Mouse (Mus musculus): ENCODE results near the gene Fam184b. TPM values are rescaled to one million over a fixed set of nuclear protein-coding genes. Genes with fewer than 3 reads are reported as not detected.

The Fam184b gene
- polyA plus RNA-seq, 1 experiment from 2014 or later = 2.1 TPM

DNA sequence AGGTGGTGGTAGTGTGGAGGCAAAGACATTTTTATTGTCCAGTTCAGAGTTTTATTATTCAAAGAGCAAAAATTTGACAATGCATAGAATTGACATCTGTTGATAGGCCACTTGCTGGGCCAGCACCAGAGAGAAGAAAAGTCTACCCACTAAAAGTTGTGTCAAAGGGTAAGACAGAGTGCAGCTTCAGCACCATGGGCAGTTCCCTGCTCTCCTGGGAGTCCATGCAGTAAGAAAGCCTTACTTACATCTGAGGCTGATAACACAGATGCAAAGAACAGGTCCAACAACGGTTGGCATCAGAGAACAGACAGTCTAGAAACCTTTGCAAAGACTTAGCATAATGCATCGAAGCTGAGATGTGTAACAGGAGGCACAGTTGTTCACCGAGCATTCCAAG is 109.7 kb downstream of the Fam184b start:
- peaks cover 4% of the 10 kb centered on the region; the same call in 1 of the 2 replicates for H3K4me1 ChIP-seq (replicated peaks)
- WGBS = 99% methylated on average over 3 of the region's 3 CpGs
- no peak overlapping the region for H3K4me3 ChIP-seq
- H3K27ac ChIP-seq = no peak overlapping the region
- no peak overlapping the region for H3K4me2 ChIP-seq
- H3K9me3 ChIP-seq = no peaks in the 10 kb centered on the region
- peaks cover 69% of the 10 kb centered on the region for H3K36me3 ChIP-seq
- ATAC-seq (ENCODE audit: low FRiP score) = no peak
- H3K27me3 ChIP-seq = no peaks in the 10 kb centered on the region
- no peak overlapping the region for H3K9ac ChIP-seq

DNA sequence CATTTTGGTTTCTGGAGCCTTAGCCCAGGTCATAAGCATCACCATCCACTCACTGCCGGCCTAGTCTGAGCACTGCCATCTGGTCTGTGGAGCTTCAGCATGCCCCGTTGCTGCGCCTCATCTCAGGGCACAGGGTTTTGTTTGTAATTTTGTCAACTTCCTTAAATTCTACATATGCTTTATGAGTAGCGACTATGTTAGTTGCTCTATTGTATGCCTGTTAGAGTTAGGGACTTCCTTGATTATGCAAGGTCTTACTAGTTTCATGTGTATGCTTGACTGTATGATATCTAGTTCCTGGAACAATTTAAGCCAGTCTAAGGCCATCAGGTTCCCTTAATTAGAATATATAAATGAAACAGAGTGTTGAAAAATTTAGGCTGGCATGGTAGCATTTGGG is 113.1 kb downstream of the Fam184b start:
- no peaks in the 10 kb centered on the region for H3K9me3 ChIP-seq
- no peak overlapping the region for H3K27ac ChIP-seq
- peaks cover 71% of the 10 kb centered on the region for H3K36me3 ChIP-seq
- H3K27me3 ChIP-seq = no peaks in the 10 kb centered on the region
- WGBS = 96% methylated on average over 4 of the region's 4 CpGs
- no peak for ATAC-seq (ENCODE audit: low FRiP score)
- no peak overlapping the region for H3K4me3 ChIP-seq
- H3K9ac ChIP-seq = no peak overlapping the region
- peaks cover 11% of the 10 kb centered on the region for H3K4me1 ChIP-seq (replicated peaks)
- no peak overlapping the region for H3K4me2 ChIP-seq

DNA sequence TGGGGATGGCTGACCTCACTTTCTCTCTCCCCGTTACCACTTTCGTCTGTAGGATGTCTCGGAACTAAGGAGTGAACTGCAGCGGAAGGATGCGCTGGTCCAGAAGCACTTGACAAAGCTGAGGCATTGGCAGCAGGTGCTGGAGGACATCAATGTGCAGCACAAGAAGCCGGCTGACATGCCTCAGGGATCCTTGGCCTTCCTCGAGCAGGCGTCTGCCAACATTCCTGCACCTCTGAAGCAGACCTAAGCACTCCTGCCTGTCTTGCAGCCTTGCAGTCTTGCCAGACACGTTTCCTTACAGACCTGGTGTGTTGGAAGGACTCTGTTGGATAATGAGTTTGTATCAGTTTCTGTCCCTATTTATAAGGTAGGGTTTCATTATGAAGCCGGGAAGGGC is 114.3 kb downstream of the Fam184b start:
- no peak for ATAC-seq (ENCODE audit: low FRiP score)
- H3K36me3 ChIP-seq = peaks cover 60% of the 10 kb centered on the region
- WGBS = 96% methylated on average over 10 of the region's 10 CpGs

GRCm38 (mm10) chr5:45521601-45522000 is 117.8 kb downstream of the Fam184b start:
- WGBS = 93% methylated on average over 6 of the region's 6 CpGs
- Histone ChIP-seq H3K4me1 (replicated peaks) (peaks cover 18% of the 10 kb centered on the region), H3K9me3 (no peaks in the 10 kb centered on the region), H3K36me3 (peaks cover 28% of the 10 kb centered on the region), H3K27ac (no peak overlapping the region), H3K4me2 (peak overlapping the region; percentile 91), H3K27me3 (no peaks in the 10 kb centered on the region), H3K9ac (no peak overlapping the region), H3K4me3 (peak overlapping the region; percentile 93)
- no peak for ATAC-seq (ENCODE audit: low FRiP score)

More for the DNA sequence above, 114.3 kb downstream of the Fam184b start:
- Histone ChIP-seq H3K9ac (no peak overlapping the region), H3K4me1 (replicated peaks) (peaks cover 18% of the 10 kb centered on the region), H3K4me3 (no peak overlapping the region), H3K27me3 (no peaks in the 10 kb centered on the region), H3K9me3 (no peaks in the 10 kb centered on the region), H3K27ac (no peak overlapping the region), H3K4me2 (no peak overlapping the region)

DNA sequence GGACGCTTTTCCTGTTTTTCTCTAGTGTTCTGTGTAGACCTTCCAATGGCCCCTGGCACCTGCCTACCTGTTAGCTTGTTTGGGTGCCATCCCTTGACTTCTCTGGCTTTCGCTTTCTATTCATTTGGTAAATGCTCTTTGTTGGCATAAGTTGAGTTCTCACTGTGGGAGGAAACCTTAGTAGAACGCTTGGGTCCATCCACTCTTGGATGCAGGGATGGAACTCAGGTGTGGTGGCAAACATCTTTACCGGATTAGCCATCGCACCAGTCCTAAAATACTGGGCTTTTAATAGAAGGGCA is 118.7 kb downstream of the Fam184b start:
- H3K4me1 ChIP-seq (replicated peaks) = peaks cover 18% of the 10 kb centered on the region
- no peaks in the 10 kb centered on the region for H3K27me3 ChIP-seq
- peak overlapping the region; percentile 93 for H3K4me3 ChIP-seq
- no peak for ATAC-seq (ENCODE audit: low FRiP score)
- peak overlapping the region; percentile 91 for H3K4me2 ChIP-seq
- peak overlapping the region; percentile 91 for H3K9ac ChIP-seq
- 5% methylated on average over 5 of the region's 5 CpGs for WGBS
- no peak overlapping the region for H3K27ac ChIP-seq
- peaks cover 20% of the 10 kb centered on the region for H3K36me3 ChIP-seq
- no peaks in the 10 kb centered on the region for H3K9me3 ChIP-seq

DNA sequence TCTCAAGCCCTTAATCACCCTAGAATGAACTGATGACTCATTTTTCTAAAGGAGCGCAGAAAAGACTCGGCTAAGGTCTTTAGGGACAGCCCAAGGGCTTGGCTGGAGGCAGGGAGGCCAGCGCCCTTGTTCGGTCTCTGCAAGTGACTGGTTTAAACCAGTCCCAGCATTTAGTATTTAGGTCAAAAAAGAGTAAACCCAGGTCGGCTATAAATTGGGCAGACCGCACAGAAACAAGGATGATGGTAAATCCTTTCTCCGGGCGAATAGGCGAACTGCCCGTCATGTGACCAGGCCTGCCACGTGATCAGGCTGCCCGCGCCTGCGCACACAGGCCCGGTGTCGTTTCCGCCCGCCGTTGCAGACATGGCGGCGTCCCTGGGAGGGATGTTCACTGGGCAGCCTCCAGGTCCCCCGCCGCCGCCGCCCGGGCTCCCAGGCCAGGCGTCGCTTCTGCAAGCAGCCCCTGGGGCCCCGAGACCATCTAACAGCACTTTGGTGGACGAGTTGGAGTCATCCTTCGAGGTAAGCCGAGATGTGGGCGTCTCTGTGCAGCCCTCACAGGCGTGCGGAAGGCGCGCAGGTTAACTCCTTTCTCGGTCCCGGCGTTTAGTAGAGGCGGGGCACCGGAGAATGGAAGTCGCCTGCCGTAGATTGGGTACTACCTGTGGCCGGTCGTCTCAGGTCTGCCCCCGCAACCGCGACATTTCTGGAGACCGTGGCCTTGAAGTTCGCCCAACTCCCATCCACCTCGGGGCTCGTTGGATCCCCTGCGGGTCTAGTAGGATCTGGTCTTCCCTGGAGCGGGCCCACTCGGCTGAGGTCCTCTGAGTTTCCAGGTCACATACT is 119.2 kb downstream of the Fam184b start, which contains the start of gene Med28:
Med28 (plus strand) TSS at position 270 of the 849 bp plus-strand sequence.
- H3K9ac ChIP-seq = peak within 1 kb of the TSS; percentile 91
- peak within 1 kb of the TSS; percentile 91 for H3K4me2 ChIP-seq
- peaks cover 18% of the 10 kb centered on the region for H3K4me1 ChIP-seq (replicated peaks)
- WGBS = 1% methylated on average over 56 of the region's 56 CpGs
- no peaks in the 10 kb centered on the region for H3K27me3 ChIP-seq
- no peaks in the 10 kb centered on the region for H3K9me3 ChIP-seq
- ATAC-seq (ENCODE audit: low FRiP score) = peak; percentile 96
- peak within 1 kb of the TSS; percentile 93 for H3K4me3 ChIP-seq
- H3K36me3 ChIP-seq = peaks cover 14% of the 10 kb centered on the region
- peak within 1 kb of the TSS; percentile 86 for H3K27ac ChIP-seq

DNA sequence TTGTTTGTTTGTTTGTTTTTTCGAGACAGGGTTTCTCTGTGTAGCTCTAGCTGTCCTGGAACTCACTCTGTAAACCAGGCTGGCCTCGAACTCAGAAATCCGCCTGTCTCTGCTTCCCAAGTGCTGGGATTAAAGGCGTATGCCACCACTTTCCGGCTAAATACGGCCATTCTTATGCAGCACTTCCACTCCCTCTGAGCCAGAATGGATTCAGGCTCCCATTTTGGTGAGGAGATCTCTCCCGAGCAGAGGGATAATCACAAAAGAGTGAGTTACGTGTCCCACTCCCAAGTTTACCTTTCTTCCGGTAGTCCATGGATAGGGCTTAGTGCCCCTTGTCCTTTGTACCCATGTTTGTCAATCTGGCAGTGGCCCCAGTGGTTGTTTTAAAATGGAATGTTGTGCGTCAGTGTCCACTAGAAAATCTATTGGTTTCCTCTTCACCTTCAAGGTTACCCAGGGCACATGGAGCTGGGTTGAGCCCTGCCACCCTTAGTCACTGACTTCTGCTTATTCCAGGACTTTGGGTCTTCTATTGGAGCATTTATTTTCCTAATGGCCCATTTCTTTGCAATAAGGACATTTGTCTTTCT is 124.2 kb downstream of the Fam184b start:
- H3K27me3 ChIP-seq = no peaks in the 10 kb centered on the region
- no peak overlapping the region for H3K27ac ChIP-seq
- H3K36me3 ChIP-seq = peaks cover 19% of the 10 kb centered on the region
- H3K9ac ChIP-seq = no peak overlapping the region
- no peak overlapping the region for H3K4me3 ChIP-seq
- no peak overlapping the region for H3K4me2 ChIP-seq
- 92% methylated on average over 10 of the region's 10 CpGs for WGBS
- H3K9me3 ChIP-seq = no peaks in the 10 kb centered on the region
- no peak for ATAC-seq (ENCODE audit: low FRiP score)
- no peaks in the 10 kb centered on the region for H3K4me1 ChIP-seq (replicated peaks)

DNA sequence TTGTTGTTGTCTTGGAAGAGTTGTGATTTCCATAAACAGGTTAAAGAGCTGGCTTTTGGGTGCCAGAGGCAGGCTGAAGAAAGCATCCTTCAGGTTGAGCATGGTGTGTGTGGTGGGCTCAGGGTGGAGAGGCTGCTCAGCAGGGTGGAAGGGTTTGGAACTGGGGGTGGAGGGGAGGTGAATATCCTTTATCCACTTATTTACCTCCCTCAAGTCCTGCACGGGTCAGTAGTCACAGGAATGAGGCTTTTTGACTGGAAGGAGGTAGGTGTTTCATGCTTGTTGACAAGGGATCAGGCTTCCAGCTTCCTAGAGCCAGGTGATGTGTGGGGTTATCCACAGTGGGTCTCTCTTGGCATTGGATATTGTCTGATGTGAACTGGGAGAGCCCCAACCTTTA is 124.8 kb downstream of the Fam184b start:
- Histone ChIP-seq H3K27ac (no peak overlapping the region), H3K4me3 (no peak overlapping the region), H3K27me3 (no peaks in the 10 kb centered on the region), H3K9ac (no peak overlapping the region), H3K36me3 (peaks cover 25% of the 10 kb centered on the region), H3K4me2 (no peak overlapping the region), H3K4me1 (replicated peaks) (no peaks in the 10 kb centered on the region), H3K9me3 (no peaks in the 10 kb centered on the region)
- WGBS = 82% methylated on average over 1 of the region's 1 CpGs
- no peak for ATAC-seq (ENCODE audit: low FRiP score)

- Histone ChIP-seq H3K36me3 (peaks cover 30% of the 10 kb centered on the region), H3K4me2 (no peak overlapping the region), H3K4me1 (replicated peaks) (no peaks in the 10 kb centered on the region), H3K27me3 (no peaks in the 10 kb centered on the region), H3K9me3 (no peaks in the 10 kb centered on the region), H3K4me3 (no peak overlapping the region), H3K27ac (no peak overlapping the region), H3K9ac (no peak overlapping the region)
- no peak for ATAC-seq (ENCODE audit: low FRiP score)
- 95% methylated on average over 2 of the region's 2 CpGs for WGBS
These were observed 125.9 kb downstream of the Fam184b start for GRCm38 (mm10) chr5:45513511-45513910.

DNA sequence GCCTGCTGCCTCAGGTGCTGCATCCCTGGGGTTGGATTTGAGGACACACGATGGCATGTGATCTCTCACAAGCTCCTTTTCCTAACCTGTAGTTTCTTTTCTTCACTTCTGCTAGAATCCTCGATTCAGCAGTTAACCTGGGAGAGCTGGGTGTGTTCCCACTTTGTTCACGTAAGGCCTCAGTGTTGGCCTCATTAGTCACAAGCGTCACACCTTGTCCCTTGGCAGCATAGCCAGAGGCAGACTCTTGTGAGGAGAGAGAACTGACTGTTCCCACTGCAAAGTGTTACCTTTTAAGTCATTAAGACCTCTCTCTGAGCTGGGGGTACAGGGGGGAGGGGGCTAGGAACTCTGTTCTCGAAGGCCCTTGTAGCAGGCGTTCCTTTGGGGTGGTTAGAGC is 126.5 kb downstream of the Fam184b start:
- H3K9ac ChIP-seq = no peak overlapping the region
- H3K27ac ChIP-seq = no peak overlapping the region
- H3K27me3 ChIP-seq = no peaks in the 10 kb centered on the region
- H3K9me3 ChIP-seq = no peaks in the 10 kb centered on the region
- ATAC-seq (ENCODE audit: low FRiP score) = no peak
- no peaks in the 10 kb centered on the region for H3K4me1 ChIP-seq (replicated peaks)
- H3K36me3 ChIP-seq = peaks cover 30% of the 10 kb centered on the region
- WGBS = 91% methylated on average over 6 of the region's 6 CpGs
- H3K4me3 ChIP-seq = no peak overlapping the region
- no peak overlapping the region for H3K4me2 ChIP-seq

- H3K4me3 ChIP-seq = no peak overlapping the region
- no peak overlapping the region for H3K27ac ChIP-seq
- WGBS = 83% methylated on average over 7 of the region's 7 CpGs
- H3K27me3 ChIP-seq = no peaks in the 10 kb centered on the region
- peaks cover 56% of the 10 kb centered on the region for H3K36me3 ChIP-seq
- no peak overlapping the region for H3K9ac ChIP-seq
- H3K9me3 ChIP-seq = no peaks in the 10 kb centered on the region
- ATAC-seq (ENCODE audit: low FRiP score) = no peak
- no peaks in the 10 kb centered on the region for H3K4me1 ChIP-seq (replicated peaks)
- no peak overlapping the region for H3K4me2 ChIP-seq
These were observed 129.3 kb downstream of the Fam184b start for GRCm38 (mm10) chr5:45510071-45510470.

DNA sequence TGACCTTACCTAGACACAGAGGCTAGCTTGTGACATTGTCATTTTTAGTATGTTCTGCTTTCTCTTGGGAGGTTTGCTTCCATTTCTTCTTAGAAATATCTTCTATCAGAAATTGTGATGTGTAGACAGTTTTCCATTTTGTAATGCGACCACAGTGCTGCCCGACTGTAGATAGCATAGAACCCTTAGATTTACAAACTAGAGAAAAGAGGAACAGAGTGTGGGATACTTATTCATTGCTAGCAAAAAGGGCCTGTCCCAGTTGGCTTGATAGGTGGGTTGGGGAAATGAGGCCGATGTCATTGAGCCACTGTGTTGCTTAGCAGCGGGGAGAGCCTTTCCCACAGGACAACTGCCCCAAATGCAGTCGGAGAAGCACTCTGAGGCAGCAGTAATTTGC is 141.8 kb downstream of the Fam184b start:
- Histone ChIP-seq H3K9ac (no peak overlapping the region), H3K4me1 (replicated peaks) (peaks cover 14% of the 10 kb centered on the region), H3K27ac (no peak overlapping the region), H3K36me3 (peaks cover 38% of the 10 kb centered on the region), H3K9me3 (no peaks in the 10 kb centered on the region), H3K4me3 (no peak overlapping the region), H3K27me3 (no peaks in the 10 kb centered on the region), H3K4me2 (no peak overlapping the region)
- 94% methylated on average over 5 of the region's 5 CpGs for WGBS
- ATAC-seq (ENCODE audit: low FRiP score) = no peak

Data from hindbrain, embryonic 13.5 days (tissue).